Mouse (Mus musculus): Measurements from ENCODE around the gene Cav3.

The Cav3 gene

DNA sequence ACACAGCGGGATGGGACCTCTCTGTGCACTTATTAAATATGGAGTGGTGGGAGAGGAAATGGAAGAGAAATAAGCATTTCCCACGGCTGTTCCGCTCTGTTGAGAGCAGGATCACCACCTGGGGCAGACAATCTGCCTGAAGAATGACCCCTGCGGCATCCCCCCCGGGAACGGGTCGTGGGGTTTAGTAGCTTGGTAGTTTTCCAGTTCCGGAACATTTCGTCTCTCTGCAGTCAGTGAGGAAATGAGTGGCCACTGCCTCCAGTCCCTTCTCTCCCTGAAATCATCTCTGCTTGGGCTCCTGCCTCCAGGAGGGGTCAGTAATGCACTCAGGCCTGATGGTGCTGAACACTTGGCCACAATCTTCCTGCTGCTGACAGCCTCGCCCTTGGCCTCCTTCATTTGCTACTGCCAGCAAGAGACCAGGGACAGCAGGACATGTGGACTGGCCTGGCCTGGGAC, 35.3 kb downstream of the Cav3 start:
- DNase-seq (ENCODE audit: low read depth, low spot score), result peak; percentile 36

- DNase-seq (ENCODE audit: low read depth, low spot score), result no peak
Measured at GRCm38 (mm10) chr6:112495219-112495618, 35.9 kb downstream of the Cav3 start.

- no peak for DNase-seq (ENCODE audit: low read depth, low spot score)
Measured at GRCm38 (mm10) chr6:112496291-112497060, 37.2 kb downstream of the Cav3 start.

- no peak for DNase-seq (ENCODE audit: low read depth, low spot score)
Measured at GRCm38 (mm10) chr6:112497456-112497855, 38.2 kb downstream of the Cav3 start.

- DNase-seq (ENCODE audit: low read depth, low spot score), result no peak
Measured at GRCm38 (mm10) chr6:112498716-112499115, 39.4 kb downstream of the Cav3 start.

DNA sequence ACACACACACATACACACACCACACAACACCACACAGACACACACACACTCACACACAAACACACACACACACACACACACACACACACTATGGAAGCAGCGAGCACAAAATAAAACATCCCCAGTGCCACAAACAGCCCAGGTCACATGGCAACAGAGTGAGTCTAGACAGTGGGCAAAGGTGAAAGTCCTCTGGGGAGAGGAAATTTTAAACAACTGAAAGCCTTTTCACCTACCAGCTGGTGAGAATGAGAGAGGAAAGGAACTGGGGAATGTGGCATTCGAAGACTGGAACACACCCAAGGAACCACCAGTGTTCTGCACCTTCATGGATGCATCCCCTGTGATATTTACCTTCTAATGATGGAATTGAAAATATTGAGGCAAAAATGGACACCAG, 40.2 kb downstream of the Cav3 start:
- no peak for DNase-seq (ENCODE audit: low read depth, low spot score)

- no peak for DNase-seq (ENCODE audit: low read depth, low spot score)
Measured at GRCm38 (mm10) chr6:112501156-112501555, 41.9 kb downstream of the Cav3 start.

DNA sequence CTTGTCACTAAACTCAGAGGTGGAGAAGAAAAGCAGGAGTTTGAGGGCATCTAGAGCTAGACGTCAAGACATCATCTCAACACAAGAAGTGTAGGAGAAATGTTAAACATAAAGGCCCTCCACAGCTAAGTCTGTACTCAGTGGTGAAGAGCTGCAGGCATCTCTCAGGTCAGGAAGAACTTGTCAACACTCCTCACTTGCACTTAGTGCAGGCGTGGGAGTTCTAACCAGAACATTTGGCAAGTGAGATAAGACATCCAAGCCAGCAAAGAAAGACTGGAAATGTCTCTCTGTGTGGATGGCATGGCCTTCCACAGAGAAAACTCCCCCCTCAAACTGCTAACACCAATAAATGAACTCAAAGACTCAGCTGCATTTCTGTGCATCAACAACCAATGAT, 48.3 kb downstream of the Cav3 start:
- no peak for DNase-seq (ENCODE audit: low read depth, low spot score)

GRCm38 (mm10) chr6:112509590-112510131, 50.4 kb downstream of the Cav3 start:
- DNase-seq (ENCODE audit: low read depth, low spot score), result no peak

GRCm38 (mm10) chr6:112510346-112510745, 51.0 kb downstream of the Cav3 start:
- DNase-seq (ENCODE audit: low read depth, low spot score), result no peak

DNA sequence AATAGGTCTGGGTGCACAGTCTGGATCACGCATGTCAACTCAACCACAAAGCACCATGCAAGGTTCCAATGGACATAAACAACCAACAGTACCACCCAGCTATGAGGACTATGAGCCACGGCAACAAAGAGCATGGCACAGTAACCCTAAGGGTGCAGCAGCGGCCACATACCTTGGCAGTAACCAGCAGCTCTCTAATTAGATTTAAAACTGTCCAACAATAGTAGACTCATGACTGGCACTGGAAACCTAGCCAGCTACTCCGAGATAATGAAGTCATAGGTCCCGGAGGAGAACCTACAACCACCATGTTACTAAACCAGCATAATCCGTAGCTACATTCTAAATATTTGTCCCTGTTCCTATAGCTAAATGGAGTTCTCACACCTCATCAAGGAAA, 55.3 kb downstream of the Cav3 start:
- no peak for DNase-seq (ENCODE audit: low read depth, low spot score)

DNA sequence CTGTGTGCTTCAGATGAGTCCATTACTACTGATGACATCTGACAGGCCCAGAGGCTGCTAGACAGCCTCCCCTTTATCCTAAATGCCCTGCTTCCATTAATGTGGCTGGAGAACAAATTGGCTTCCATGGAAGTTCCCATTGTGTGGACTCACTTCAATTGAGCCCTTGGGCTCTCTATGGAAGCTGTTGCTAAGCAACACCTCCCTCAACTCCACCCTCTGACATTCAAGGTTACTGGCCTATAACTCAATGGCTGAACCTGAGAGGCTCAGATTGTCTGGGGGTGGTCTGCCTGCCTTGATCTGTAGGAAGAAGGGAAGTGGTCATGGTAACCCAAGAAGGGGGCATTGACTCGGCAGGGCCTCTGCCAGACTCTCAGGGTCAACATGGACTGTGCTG, 57.2 kb downstream of the Cav3 start:
- no peak for DNase-seq (ENCODE audit: low read depth, low spot score)

DNA sequence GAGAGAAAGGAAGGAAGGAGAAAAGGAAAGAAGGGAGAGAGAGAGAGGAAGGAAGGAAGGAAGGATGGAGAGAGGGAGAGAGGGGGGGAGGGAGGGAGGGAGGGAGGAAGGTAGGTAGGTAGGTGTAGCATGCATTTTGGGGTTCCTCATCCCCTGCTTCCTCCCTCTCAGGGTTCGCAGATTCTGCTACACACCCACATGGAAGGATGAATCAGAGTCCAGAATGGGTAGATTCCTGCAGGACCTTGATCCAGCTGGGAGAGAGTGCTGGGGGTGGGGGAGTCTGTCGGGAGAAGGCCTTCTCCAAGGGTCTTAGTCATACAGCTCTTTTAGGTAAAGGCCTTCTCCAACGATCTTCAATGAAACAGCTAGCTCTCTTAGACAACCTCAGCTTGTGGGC, 58.3 kb downstream of the Cav3 start:
- no peak for DNase-seq (ENCODE audit: low read depth, low spot score)

DNA sequence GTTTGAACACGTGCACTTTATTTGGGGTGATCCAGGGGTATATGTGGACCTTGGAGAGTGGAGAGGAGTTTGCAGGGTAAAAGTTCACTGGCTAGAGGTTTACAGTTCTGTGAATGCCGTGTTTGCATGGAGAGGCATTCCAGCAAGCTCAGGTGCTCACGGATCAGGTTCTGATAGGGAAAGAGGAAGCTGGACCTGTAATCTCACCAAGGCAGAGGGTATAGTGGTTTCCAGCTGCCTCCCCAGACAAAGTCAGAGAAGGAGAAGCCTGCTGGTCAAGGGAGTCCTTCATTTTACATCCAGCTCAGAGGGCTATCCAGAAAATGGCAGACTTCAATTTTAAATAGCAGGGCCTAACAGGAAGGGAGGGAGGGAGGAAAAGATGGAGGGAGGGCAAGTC, 58.7 kb downstream of the Cav3 start:
- no peak for DNase-seq (ENCODE audit: low read depth, low spot score)
